Mouse (Mus musculus): Measurements from ENCODE around the gene Mdn1. TPM values are rescaled to one million over a fixed set of nuclear protein-coding genes. Genes with fewer than 3 reads are reported as not detected.

Gene Mdn1
- total RNA-seq (2014; rRNA removed; ENCODE audit: low replicate concordance) (6.8 and 10.2 TPM in 2 replicates), polyA plus RNA-seq (2015; fragmentation: Nextera tagmentation; extraction: Ambion mirVana) (3.1 and 3.7 TPM in 2 replicates)

GRCm38 (mm10) chr4:32656918-32657662, at the start of gene Mdn1:
TSS of gene Mdn1 (plus strand) at chr4:32657119.
- peaks cover 10% of the 10 kb centered on the region; the same call in 1 of the 2 replicates for H3K36me3 ChIP-seq (replicated peaks; ENCODE audit: control insufficient read depth, insufficient read depth, low read length)
- under 1% methylated on average over 68 of the region's 68 CpGs for WGBS
- ATAC-seq (ENCODE audit: insufficient read depth, low read depth) = peak; percentile 94
- peak within 1 kb of the TSS; percentile 90 for H3K4me2 ChIP-seq (ENCODE audit: low read depth, low read length)
- no peaks in the 10 kb centered on the region for H3K9me3 ChIP-seq (replicated peaks; ENCODE audit: control insufficient read depth, low read length)
- TF ChIP-seq EP300 (IDR thresholded peaks at IDR 0.05; ENCODE audit: low read depth) (no peak; the same call in 1 of the 2 replicates), CTCF (IDR thresholded peaks at IDR 0.05; ENCODE audit: low read depth) (no peak)
- no peaks in the 10 kb centered on the region for H3K27me3 ChIP-seq (ENCODE audit: control insufficient read depth, insufficient read depth, low read length)
- H3K27ac ChIP-seq (ENCODE audit: low read depth) = peak within 1 kb of the TSS; percentile 89
- peak within 1 kb of the TSS; percentile 79 for H3K9ac ChIP-seq (replicated peaks; ENCODE audit: low read depth, low read length)
- DNase-seq (ENCODE audit: low spot score) = peak; percentile 93
- H3K4me3 ChIP-seq (ENCODE audit: low read depth, low read length) = peak within 1 kb of the TSS; percentile 100
- H3K4me1 ChIP-seq (ENCODE audit: control insufficient read depth, insufficient read depth) = peaks cover 11% of the 10 kb centered on the region

DNA sequence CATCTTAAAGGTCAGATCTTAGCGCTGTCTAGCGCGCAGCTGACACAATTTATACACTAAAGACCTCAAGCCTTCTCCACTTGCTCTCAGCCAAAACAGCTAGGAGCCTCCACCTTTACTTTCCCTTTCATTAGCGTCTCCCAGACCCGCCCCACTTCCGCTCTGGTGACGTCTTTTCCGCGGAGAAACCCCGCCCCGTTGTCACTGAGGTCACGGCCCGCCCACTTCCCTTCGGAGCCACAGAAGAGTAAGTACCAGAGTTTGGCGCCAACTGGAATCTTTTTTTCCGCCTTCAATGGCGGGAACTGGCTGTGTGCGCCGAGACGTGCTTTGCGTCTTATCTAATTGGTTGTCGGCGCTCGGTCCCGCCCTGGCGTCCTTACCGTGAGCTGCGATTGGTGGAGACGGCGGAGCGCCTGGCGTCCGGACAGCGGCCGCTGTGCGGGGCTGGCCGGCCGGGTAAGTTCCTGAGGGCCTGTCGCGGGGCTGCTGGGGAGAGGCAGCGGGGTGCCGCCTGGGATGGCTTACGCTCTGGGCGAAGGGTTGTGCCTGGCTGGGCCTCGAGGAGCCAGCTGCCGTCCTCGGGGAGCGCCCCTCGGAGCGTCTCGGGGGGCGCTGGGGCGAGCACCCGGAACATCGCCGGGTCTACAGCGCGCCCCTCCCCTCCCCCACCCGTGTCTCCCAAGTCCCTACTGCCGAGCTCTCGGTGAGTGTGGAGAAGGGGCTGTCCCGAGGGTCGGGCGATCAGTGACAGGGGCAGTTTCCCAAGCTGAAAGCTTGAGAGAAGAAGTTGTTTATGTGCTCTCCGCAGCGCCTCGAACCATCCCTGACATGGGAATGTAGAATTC, 41.7 kb upstream of the Mdn1 start, which contains the start of gene Casp8ap2:
TSS of gene Casp8ap2 (plus strand) at position 418 of the 848 bp plus-strand sequence.
- ATAC-seq (ENCODE audit: insufficient read depth, low read depth) = peak; percentile 98
- peak; percentile 99 for DNase-seq (ENCODE audit: low spot score)
- H3K27me3 ChIP-seq (ENCODE audit: control insufficient read depth, insufficient read depth, low read length) = no peaks in the 10 kb centered on the region
- no peaks in the 10 kb centered on the region for H3K9me3 ChIP-seq (replicated peaks; ENCODE audit: control insufficient read depth, low read length)
- peak within 1 kb of the TSS; percentile 92 for H3K27ac ChIP-seq (ENCODE audit: low read depth)
- 1% methylated on average over 63 of the region's 67 CpGs for WGBS
- peak within 1 kb of the TSS; percentile 75 for H3K4me2 ChIP-seq (ENCODE audit: low read depth, low read length)
- H3K4me3 ChIP-seq (ENCODE audit: low read depth, low read length) = peak within 1 kb of the TSS; percentile 97
- peak within 1 kb of the TSS; percentile 93 for H3K9ac ChIP-seq (replicated peaks; ENCODE audit: low read depth, low read length)
- TF ChIP-seq EP300 (IDR thresholded peaks at IDR 0.05; ENCODE audit: low read depth) = no peak
- TF ChIP-seq CTCF (IDR thresholded peaks at IDR 0.05; ENCODE audit: low read depth) = no peak
- H3K4me1 ChIP-seq (ENCODE audit: control insufficient read depth, insufficient read depth) = 0 out of 2 replicates have a peak, but pooled peaks cover 12% of the 10 kb centered on the region
- H3K36me3 ChIP-seq (replicated peaks; ENCODE audit: control insufficient read depth, insufficient read depth, low read length) = no peaks in the 10 kb centered on the region

DNA sequence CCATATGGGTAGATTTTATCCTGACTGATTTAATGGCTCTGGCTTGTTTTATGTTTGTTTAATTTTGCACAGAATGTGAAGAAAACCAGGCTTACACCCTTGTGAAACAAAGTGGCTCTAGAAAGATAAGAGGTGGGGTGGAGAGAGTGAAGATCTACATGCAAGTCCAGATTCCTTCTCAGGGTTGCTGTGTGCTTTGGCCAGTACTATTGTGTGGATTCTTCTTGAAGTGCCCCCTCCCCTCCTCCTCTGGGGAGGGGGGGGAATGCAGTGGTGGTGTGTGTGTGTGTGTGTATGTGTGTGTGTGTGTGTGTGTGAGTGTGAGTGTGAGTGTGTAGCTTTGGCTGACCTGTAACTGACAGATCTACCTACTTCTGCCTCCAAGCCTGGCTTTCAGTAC, 35.3 kb upstream of the Mdn1 start:
- no peak for DNase-seq (ENCODE audit: low spot score)
- Histone ChIP-seq H3K27ac (ENCODE audit: low read depth) (no peak overlapping the region), H3K9me3 (replicated peaks; ENCODE audit: control insufficient read depth, low read length) (no peaks in the 10 kb centered on the region), H3K9ac (replicated peaks; ENCODE audit: low read depth, low read length) (no peak overlapping the region), H3K4me2 (ENCODE audit: low read depth, low read length) (no peak overlapping the region), H3K4me1 (ENCODE audit: control insufficient read depth, insufficient read depth) (peaks cover 5% of the 10 kb centered on the region; the same call in 1 of the 2 replicates), H3K4me3 (ENCODE audit: low read depth, low read length) (no peak overlapping the region), H3K36me3 (replicated peaks; ENCODE audit: control insufficient read depth, insufficient read depth, low read length) (no peaks in the 10 kb centered on the region), H3K27me3 (ENCODE audit: control insufficient read depth, insufficient read depth, low read length) (no peaks in the 10 kb centered on the region)
- TF ChIP-seq CTCF (IDR thresholded peaks at IDR 0.05; ENCODE audit: low read depth) = no peak
- TF ChIP-seq EP300 (IDR thresholded peaks at IDR 0.05; ENCODE audit: low read depth) = no peak
- no peak for ATAC-seq (ENCODE audit: insufficient read depth, low read depth)

GRCm38 (mm10) chr4:32651669-32652068, 5.2 kb upstream of the Mdn1 start:
- Histone ChIP-seq H3K4me2 (ENCODE audit: low read depth, low read length) (no peak overlapping the region), H3K27me3 (ENCODE audit: control insufficient read depth, insufficient read depth, low read length) (no peaks in the 10 kb centered on the region), H3K4me3 (ENCODE audit: low read depth, low read length) (no peak overlapping the region), H3K4me1 (ENCODE audit: control insufficient read depth, insufficient read depth) (peaks cover 4% of the 10 kb centered on the region; the same call in 1 of the 2 replicates), H3K27ac (ENCODE audit: low read depth) (no peak overlapping the region), H3K9me3 (replicated peaks; ENCODE audit: control insufficient read depth, low read length) (no peaks in the 10 kb centered on the region), H3K9ac (replicated peaks; ENCODE audit: low read depth, low read length) (no peak overlapping the region), H3K36me3 (replicated peaks; ENCODE audit: control insufficient read depth, insufficient read depth, low read length) (peaks cover 33% of the 10 kb centered on the region)
- WGBS = 71% methylated on average over 5 of the region's 5 CpGs
- TF ChIP-seq EP300 (IDR thresholded peaks at IDR 0.05; ENCODE audit: low read depth) = no peak
- TF ChIP-seq CTCF (IDR thresholded peaks at IDR 0.05; ENCODE audit: low read depth) = no peak
- DNase-seq (ENCODE audit: low spot score) (no peak), ATAC-seq (ENCODE audit: insufficient read depth, low read depth) (no peak)

GRCm38 (mm10) chr4:32656146-32656904, 594 bp upstream of the Mdn1 start:
- peak overlapping the region; percentile 90 for H3K4me2 ChIP-seq (ENCODE audit: low read depth, low read length)
- peaks cover 11% of the 10 kb centered on the region for H3K4me1 ChIP-seq (ENCODE audit: control insufficient read depth, insufficient read depth)
- TF ChIP-seq EP300 (IDR thresholded peaks at IDR 0.05; ENCODE audit: low read depth) = no peak
- TF ChIP-seq CTCF (IDR thresholded peaks at IDR 0.05; ENCODE audit: low read depth) = no peak
- peak overlapping the region; percentile 100 for H3K4me3 ChIP-seq (ENCODE audit: low read depth, low read length)
- peak overlapping the region; percentile 79 for H3K9ac ChIP-seq (replicated peaks; ENCODE audit: low read depth, low read length)
- DNase-seq (ENCODE audit: low spot score) (no peak), ATAC-seq (ENCODE audit: insufficient read depth, low read depth) (no peak)
- 56% methylated on average over 11 of the region's 11 CpGs for WGBS
- no peaks in the 10 kb centered on the region for H3K9me3 ChIP-seq (replicated peaks; ENCODE audit: control insufficient read depth, low read length)
- peak overlapping the region; percentile 89 for H3K27ac ChIP-seq (ENCODE audit: low read depth)
- peaks cover 10% of the 10 kb centered on the region; the same call in 1 of the 2 replicates for H3K36me3 ChIP-seq (replicated peaks; ENCODE audit: control insufficient read depth, insufficient read depth, low read length)
- no peaks in the 10 kb centered on the region for H3K27me3 ChIP-seq (ENCODE audit: control insufficient read depth, insufficient read depth, low read length)
